Mouse (Mus musculus): ENCODE measurements at regions not wholly inside any gene's neighbourhood (a gene's known extent, or its start where the extent isn't known, plus 50 kb on each side); places are given as distances from the start of the nearest gene placed in this dataset.
"Not testable (repeated sequence)": the region's sequence is repeated elsewhere in the genome, so short reads cannot be mapped to it uniquely, and the experiment has no call there.

DNA sequence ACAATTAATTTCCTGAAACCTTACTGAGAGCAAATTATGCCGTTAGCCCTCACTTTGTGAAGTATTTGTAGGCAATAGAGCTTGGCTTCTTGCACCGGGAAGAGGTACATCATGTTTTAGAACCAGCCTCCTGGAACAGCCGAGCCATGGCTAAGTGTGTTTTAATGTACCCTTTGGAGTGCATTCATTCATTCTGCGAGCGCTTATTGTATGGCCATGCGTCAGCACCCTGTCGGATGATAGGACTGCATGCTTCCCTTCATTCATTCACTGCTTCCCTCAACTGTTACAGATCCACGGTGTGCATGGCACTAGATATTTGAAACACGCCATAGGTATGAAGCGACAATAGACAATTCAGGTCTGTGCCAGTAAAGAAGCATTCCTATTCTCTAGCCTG, 409.4 kb upstream of the Ercc4 start:
- no peak for DNase-seq (ENCODE audit: low spot score in 2 of 2)

DNA sequence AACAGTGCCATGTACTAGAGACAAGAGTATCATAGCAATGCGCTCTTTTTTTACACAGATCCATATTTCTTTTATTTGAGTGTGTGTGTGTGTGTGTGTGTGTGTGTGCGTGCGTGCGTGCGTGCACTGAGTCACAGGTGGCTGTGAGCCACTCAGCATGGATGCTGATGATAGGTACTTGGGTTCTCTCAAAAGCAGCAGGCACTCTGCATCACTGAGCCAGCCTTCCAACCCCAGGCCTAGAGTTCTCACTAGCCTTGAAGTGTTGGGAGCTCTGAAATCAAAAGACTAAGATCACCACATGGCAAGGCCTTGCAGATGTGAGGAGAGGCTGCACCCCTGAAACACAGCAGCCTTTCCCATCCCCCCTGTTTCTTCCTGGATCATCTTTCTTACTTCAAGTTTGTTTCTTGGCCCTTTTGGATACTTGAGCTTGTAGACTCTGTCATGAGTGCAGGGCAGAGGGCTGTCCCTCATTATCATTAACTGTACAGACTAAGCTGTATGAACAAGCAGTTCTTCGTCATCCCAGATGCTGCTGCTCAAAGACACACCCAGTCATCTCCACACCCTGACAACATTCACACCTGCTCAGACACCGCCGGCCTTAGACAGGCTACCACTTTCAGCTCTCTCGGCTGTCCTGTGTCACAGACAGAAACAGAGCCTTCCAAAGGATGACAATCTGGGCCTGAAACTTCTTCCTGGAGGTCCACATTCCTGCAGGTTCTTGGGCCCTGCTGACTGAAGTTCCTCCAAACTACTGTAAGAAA, 405.5 kb upstream of the Ercc4 start:
- no peak for DNase-seq (ENCODE audit: low spot score in 2 of 2)

DNA sequence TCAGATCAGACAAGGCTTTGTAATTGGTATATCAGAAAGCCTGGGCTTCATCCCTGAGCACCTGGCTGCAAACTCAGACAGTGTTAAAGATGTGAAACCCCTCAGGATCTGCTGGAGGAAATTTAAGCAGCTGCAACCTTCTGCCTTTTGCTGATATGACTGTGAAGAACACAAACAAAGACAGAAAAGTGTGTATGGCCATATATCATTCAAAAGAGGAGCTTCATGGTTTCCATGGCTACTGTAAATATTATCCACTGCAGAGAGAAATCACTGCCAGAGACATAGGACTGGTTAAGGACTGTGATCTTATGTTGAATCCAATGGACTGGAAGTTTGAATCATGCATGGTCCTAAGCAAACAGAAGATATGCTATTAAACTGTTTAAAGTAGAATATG, 402.6 kb upstream of the Ercc4 start:
- no peak for DNase-seq (ENCODE audit: low spot score in 2 of 2)

DNA sequence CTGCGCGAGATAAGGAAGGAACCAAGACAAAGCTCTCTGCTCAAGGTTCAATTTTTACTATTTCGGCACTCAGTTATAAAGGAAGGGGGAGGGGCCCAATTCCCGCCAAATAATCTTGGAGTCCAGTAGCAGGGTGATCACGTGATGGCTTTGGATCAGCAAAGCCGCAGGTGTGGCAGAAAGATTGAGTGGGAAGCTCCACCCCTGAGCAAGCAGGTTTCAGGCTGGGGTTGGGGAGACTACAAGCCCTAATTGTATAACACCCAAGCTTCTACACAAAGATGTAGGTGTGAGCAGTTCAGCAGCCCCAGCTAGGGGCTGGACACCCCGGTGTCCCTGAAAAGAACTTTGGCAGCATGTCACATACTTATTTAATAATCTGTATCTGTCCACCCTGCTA, 388.1 kb upstream of the Ercc4 start:
- not testable (repeated sequence) for DNase-seq (ENCODE audit: low spot score in 2 of 2)

DNA sequence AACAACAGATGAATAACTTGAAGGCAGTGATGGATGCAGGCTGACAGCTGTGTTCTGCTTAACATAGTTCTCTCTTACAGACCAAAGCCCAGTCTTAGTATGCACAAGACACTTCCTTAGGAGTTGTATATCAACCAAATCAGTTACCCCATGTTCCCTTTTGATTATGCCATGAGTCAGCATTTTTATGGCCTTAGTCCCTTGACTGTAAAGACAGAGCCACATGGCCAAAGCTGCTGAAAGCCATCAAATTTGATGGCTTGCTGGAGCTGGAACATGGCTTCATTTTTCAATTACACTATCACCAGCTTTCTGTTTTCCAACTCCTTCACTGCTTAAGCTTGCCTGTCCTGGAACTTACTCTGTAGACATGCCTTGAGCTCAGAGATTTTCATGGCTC, 383.4 kb upstream of the Ercc4 start:
- DNase-seq (ENCODE audit: low spot score in 2 of 2) = no peak

DNA sequence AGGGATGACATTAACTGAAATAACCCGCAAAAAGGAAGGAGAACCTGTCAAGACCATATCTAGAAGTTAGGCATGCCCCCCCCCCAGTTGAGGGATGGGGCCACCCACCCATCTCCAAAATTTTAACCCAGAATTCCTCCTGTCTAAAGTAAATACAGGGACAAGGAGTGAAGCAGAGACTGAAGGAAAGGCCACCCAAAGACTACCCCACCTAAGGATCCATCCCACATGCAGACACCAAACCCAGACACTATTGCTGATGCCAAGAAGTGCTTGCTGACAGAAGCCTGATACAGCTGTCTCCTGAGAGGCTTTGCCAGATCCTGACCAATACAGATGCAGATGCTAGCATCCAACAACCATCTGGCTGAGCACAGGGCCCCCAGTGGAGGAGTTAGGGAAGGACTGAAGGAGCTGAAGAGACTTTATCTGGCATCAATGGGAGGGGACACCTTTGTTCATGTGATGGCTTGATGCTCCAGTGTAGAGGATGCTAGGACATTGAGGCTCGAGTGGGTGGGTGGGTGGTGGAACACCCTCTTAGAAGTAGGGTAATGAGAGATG, 379.2 kb upstream of the Ercc4 start:
- not testable (repeated sequence) for DNase-seq (ENCODE audit: low spot score in 2 of 2)

DNA sequence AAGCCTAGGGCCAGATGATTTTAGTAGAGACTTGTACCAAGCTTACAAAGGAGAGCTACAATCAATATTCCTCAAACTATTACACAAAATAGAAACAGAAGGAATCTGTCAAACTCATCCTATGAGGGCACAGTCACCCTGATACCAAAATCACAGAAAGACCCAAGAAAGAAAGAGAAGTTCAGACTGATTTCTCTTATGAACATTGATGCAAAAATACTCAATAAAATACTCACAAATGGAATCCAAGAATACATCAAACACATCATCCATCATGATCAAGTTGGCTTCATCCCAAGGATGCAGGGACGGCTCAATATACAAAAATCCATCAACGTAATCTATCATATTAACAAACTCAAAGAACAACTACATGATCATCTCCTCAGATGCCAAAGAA, 377.9 kb upstream of the Ercc4 start:
- DNase-seq (ENCODE audit: low spot score in 2 of 2) = no peak

DNA sequence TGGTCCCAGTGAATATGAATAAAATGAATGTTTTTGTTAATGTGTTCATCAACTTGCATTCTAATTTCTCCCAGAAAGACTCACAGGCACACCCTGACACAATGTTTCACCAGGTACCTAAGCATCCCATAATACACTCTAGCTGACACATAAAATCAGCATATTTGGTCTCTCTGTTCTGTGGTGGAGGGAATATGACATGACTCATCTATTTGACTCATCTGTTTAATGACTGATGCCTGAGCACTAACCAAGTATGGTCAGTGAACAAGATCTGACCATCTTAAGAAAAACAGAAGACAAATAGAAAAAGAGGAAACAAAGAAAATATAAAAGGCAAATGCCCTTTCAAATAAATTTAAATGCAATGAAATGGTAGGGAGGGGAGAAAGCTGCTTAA, 367.0 kb upstream of the Ercc4 start:
- no peak for DNase-seq (ENCODE audit: low spot score in 2 of 2)

DNA sequence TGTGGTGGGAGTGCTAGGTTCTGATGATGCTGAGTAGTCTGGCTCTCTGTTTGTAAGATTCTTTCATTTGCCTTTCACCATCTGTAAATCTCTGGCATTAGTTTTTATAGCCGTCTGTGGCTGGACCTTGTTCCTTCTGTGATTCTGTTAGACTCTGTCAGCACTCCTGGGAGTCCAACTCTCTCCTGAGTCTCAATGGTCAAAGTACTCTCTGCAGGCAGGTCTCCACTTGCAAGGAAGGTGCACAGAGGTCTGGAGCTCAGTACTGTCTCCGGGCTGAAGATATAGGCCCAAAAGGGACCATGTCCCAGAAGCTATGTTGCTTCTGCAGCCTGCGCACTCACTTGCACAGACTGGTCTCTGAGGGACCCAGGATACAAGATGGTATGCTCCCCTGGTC, 356.3 kb upstream of the Ercc4 start:
- no peak for DNase-seq (ENCODE audit: low spot score in 2 of 2)

DNA sequence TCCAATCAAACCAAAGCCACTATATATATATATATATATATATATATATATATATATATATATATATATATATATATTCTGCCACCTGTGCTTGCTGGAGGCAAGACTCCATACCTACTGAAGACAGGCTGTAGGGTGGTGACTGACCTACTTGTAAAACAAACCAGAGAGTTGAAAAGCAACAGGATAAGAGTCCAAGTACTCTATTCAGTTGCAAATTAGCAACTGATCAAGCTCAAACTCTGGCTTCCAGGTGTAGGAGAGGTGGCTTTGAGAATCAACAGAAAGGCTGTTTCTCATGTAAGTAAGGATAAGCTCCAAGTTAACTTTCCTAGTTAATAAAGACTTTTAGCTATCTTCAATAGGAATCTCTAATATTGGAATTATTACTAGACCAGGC, 355.1 kb upstream of the Ercc4 start:
- no peak for DNase-seq (ENCODE audit: low spot score in 2 of 2)

DNA sequence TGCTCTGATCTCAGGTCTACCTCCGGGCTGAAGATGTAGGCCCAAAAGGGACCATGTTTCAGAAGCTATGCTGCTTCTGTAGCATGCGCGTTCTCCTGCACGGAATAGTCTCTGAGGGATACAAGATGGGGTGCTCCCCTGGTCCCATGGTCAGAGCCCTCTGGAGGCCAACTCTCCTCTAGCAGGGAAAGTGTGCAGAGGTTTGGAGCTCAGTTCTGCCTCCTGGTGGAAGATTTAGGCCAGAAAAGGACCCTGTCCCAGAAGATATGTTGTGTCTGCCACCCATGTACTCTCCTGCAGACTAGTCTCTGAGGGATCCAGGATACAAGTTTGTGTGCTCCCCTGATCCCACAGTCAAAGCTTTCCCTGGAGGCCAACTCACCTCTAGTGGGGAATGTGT, 350.9 kb upstream of the Ercc4 start:
- no peak for DNase-seq (ENCODE audit: low spot score in 2 of 2)

DNA sequence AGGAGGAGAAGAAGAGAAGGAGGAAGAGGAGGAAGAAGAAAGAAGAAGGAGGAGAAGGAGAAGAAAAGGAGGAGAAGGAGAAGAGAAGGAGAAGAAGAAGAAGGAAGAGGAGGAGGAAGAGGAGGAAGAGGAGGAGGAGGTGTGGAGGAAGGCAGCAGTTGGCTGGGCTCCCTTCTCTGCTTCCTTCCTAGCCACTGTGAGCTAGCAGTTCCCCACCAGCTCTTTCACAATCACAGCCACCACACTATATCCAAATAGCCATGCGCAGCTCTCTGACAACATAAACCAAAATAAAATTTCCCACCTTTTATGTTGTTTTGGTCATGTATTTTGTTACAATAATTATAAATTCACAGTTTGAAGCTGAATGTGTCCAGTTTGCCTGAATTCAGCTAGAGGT, 345.3 kb upstream of the Ercc4 start:
- no peak for DNase-seq (ENCODE audit: low spot score in 2 of 2)

DNA sequence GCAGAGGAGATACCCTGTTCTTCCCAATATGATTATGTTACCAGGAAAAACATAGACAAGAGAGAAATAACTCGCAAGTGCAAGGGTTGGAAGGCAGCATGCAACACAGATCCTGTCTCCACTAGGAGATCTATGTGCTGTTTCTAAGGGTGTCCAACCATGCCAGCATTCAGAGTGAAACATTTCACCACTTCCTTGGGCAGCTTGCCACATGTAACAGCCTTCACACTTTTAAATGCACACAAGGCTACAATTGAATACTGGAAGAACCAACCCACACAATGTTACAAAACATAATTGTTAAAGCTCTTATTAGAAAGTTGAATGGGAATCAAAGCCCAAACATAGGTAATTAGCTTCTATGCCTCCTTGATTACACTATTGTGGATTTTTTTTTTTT, 344.9 kb upstream of the Ercc4 start:
- peak in 1 of 2 experiments; percentile 11 for DNase-seq (ENCODE audit: low spot score in 2 of 2)

DNA sequence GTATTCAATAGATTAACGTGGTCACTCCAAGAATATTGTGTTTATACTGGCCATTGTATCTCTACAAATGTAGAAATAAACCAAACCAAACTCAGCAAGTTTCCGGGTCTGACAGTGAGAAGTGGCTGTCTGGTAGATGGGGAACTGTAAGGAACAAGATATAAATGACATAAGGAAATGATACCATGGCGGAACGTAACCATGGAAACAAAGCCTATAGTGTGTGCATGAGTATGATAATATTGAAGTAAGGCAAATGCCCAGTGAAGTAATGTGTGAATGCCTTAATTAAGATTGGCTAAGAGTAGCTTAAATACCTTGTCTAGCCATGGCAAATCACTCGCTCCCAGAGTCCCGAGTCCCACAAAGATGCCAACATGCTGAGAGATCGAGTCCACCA, 342.6 kb upstream of the Ercc4 start:
- DNase-seq (ENCODE audit: low spot score in 2 of 2) = no peak

DNA sequence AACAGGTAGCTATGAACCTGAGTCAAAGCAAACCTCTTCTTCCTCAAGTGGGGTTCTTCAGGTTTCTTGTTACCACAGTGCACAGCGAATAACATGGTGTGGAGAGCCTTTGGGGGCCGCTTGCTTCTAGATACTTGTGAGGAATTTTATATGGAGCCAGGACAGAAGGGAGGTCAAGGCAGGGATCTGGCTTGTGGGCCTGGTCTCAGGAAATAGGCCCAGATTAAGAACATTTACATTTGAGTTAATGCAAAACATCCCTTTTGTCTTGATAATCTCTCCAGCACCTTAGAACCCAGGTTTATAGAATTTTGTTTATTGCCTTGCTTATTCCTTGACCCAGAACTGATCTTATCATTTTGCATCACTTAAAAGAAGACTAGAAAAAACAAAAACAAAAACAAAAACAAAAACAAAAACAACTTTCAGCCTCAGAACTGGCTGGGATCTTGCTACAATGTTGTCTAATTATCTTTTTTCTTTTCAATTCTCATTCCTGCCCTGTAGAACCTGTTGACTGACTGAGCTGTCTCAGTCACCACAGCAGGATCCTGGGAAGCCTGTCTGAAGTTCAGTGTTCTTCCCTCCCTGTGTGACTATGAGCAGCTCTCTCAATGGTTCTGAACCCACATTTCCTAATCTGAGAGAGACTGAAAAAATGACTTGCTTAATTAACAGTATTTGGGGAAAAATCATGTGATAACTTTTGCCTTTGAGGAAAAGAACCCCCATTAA, 341.2 kb upstream of the Ercc4 start:
- DNase-seq (ENCODE audit: low spot score in 2 of 2) = no peak

DNA sequence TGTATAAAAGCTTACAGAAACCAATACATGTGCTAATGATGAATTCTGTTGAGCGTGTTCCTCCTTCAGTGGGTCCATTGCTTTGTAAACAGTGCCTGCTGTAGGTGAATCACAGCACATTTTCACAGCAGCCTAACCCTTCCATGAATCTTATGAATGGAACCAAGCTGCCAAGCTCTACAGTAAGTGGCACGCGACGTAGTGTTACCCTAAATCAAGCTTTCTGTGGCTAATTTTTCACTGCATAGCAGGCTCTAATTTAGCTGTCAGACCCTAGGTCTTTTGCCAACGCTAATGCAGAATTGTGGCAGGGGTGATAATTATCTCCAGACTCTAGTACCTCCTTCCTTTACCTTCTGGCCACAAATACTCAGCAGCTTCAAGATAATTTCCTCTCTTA, 339.0 kb upstream of the Ercc4 start:
- no peak for DNase-seq (ENCODE audit: low spot score in 2 of 2)

DNA sequence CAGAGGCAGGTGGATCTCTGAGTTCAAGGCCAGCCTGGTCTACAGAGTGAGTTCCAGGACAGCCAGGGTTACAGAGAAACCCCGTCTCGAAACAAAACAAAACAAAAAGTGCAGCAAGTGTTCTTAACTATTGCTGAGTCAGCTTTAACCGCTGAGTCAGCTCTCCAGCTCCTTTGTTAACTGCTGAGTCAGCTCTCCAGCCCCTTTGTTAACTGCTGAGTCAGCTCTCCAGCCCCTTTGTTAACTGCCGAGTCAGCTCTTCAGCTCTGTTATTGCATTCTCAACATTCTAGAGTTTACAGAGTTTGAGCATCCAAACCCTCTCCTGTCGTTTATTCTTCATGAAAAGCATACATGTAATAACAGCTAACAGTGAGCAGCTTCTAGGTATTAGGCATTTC, 336.9 kb upstream of the Ercc4 start:
- no peak for DNase-seq (ENCODE audit: low spot score in 2 of 2)

DNA sequence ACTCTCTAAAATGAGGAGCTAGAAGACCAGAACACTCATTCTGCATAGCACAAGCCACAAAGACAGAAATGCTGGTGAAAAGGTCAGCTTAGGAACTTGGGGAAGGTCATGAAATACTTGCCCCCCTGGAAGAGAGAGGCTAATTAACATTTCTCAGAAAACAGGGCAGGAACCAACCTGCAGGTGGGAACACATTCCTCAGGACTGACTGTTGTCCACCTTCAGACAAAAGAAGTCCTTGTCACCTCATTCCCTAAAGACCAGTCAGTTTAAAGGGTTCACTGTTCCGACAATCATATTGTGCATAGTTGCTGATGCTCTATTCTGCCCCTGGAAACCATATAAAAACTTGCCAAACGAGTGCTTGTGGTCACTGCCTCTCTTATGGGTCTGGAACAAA, 333.6 kb upstream of the Ercc4 start:
- no peak for DNase-seq (ENCODE audit: low spot score in 2 of 2)

DNA sequence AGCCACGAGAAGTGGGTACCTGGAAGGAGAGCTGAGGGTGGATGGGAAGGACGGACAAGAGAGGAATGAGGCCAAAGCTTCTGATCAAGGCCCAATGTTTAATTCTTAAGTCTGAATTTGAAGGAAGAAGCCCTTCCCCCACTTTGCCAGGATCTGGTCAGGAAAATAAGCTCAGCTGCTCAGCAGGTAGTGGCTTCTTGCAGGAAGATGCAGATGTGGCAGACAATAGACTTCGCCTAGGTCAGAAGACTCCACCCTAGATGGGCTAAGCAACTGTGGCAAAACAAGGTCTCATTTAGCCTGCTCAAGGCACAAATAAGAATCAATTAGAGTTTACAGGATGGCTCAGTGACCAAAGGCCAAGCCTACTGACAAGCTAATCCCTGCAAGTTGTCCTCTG, 330.4 kb upstream of the Ercc4 start:
- DNase-seq (ENCODE audit: low spot score in 2 of 2) = no peak

DNA sequence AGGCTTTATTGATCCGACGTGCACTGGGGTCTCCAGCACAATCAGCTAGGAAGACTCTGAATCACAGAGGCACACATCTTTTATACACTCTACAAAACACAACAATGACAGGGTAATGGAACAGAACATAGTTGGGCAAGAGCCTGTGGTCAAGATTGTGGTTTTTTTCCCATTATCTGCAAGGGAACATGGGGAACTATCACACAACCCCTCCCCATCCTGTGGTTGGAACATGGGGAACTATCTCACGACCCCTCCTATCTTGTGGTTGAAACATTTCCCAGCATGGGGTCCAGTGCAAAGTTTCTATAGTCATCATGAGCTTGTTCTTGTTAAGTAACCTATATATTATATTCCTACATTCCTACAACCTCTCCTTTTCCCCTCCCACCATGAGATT, 328.8 kb upstream of the Ercc4 start:
- DNase-seq (ENCODE audit: low spot score in 2 of 2) = no peak

DNA sequence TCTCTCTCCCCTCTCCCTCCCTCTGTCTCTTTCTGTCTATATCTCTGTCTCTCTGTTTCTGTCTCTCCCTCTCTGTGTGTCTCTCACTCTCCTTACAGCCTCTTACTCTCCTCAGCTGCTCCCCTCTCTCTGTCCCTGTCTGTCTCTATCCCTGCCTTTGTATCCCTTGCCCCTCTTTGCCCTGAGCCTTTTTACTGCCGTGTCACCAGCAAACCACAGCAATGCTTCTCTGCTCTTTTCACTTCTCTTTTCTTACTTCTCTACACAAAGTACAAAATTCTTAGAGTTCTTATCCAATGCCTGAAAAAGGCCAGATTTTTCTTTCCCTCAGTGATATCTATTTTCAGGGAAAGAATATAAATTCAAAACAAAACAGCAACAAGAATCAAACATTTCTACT, 323.7 kb upstream of the Ercc4 start:
- no peak for DNase-seq (ENCODE audit: low spot score in 2 of 2)

DNA sequence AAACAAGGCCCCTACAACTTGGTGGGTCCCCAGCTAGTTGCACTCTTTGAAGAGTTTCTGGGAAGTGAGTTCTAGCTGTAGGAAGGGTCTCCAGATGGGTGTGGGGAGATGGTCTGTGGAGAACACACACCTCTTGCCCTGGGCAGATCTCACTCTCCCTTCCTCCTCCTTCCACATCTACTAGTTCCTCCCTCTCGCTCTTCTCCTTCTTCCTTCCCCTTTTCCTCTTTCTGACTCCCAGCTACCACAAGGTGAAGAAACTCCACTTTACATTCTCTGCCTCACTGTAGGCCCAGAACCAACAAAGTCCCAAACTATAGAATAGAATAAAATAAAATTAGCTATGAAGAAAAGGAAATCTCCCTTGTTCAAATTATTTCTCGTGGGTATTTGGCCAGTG, 311.0 kb upstream of the Ercc4 start:
- no peak for DNase-seq (ENCODE audit: low spot score in 2 of 2)

DNA sequence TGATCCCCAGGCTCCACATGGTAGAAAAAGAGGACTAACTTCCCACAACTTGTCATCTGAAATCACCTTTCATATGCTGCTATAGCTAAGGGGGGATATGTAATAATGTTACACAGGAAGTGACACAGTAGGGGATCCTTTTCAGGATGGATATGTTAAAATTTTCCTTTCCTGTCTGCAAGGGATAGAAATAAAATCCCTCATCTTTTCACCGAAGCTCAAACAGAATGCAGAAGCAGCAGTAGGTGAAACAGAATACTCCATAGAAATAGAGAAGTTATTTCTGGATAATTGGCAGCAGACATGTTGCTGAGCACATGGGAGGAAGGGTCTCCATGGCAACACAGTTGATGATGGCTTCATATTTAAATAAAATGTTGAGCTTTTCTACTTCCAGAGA, 309.3 kb upstream of the Ercc4 start:
- no peak for DNase-seq (ENCODE audit: low spot score in 2 of 2)

Data from frontal cortex, postnatal 25 days (tissue).